Mouse (Mus musculus) lung, postnatal 4 days (tissue): ENCODE measurements around the gene Senp1.

Source experiments
- DNase-seq, 2 experiments: peaks; one replicate each; pipeline ENCODE4 v3.0.0; 2021

Gene Senp1

DNA sequence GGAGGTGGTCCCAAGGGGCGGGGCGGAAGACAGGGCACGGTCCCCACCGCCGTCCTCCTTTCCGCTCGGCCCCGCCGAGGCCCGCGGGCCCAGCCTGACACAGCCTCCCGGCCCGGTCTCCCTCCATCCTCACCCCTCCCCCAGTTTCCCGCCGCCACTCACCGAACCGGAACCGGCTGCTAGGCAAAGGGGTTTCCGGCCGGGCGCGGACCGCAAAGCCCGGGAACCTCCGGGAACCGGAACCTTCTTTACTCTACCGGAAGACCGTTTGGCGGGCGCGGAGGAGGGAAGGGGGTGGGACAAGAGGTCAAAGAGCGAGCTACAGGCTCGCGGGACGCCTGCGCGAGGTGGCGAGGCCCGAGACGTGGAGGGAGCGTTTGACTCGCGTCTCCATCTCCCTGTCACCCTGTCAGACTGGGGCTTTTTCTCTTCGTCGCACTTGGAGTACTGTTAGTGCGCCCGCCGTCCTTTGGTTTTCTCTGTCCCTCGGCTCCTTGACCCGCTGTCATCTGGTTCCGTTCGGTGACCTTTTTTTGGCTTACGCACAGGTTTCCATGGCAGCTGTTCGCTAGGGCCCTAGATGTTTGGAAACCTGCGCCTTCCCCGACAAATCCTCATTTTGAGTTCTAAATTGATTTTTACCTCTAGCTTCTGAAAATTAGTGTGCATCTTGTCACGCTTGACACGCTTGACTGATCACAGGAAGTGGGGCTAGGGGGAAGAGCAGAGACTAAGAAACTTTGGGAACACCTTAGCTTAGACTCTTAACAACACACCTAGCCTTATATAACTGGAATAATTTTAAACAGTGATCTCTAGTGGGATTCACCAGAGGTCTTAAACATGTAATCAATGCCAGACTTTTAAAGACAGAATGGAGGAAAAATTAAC is at the start of gene Senp1:
TSS of gene Senp1 (minus strand) at position 624 of the 891 bp plus-strand sequence.
- peak; percentile 93 to 94 for DNase-seq

DNA sequence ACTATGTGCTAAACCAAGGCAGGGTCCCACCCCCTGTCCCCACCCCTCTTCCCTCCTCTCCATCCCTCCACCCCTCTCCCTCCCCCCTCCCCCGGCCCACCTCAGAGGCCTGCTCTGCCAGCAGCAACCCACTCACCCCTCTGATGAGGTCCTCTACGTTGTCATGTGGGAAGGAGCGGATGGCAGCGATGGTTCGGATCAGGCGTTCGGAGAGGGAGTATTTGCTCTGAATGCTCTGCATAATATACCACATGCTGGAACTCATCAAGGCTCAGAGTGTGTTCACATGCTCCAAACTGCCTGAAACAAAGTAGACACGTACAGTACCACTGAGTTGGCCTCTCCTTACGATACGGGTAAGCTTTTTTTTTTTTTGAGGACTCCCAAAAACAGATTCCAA is 49.0 kb upstream of the Senp1 start:
- DNase-seq, result no peak

DNA sequence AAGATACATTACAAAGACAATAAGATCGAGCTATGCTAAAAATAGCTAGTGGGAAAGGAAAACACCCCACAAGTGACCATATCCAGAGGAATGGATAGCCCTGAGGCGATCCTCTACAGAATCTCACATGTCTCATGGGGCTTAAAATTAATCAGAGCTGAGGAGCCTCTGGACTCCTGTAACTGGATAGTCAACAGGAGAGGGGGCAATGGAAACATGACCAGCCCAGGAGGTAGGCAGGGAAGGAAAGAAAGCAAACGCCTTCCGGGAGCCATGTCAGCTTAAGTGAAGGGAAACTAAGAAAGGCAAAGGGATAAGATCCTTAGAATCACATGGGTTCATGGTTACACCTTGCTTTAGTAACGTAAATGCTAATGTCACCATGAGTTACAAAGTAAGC is 47.3 kb upstream of the Senp1 start:
- DNase-seq, result no peak

DNA sequence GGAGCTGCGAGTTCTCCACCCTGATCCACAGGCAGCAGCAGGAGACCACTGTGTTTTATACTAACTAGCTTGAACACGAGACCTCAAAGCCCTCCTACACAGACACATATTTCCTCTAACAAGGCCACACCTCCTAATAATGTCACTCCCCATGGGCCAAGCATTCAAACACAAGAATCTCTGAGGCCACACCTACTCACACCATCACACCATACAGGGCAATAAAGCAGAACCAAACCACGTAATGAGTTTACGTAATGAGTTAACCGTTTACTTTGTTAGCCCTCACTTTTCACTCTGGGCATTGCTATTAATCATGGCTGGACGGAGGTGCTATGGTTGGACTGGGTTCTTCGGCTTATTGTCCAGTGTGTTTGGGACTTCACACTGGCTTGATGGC is 46.2 kb upstream of the Senp1 start:
- DNase-seq, result no peak

DNA sequence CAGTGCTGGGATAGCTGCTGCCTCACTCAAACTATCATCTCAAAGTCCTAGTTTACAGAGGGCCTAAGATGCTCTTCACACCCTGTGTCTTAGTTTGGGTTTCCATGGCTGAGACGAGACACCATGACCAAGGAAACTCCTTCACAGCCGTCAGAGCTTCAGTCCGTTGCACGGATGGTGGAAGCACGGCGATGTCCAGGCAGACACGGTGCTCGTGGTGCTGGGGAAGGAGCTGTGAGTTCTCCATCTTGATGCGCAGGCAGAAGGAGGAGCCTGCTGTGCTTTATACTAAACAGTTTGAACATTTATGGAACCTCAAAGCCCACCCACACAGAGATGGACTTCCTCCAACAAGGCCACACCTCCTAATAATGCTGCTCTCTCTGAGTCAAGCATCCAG is 43.3 kb upstream of the Senp1 start:
- DNase-seq, result no peak

DNA sequence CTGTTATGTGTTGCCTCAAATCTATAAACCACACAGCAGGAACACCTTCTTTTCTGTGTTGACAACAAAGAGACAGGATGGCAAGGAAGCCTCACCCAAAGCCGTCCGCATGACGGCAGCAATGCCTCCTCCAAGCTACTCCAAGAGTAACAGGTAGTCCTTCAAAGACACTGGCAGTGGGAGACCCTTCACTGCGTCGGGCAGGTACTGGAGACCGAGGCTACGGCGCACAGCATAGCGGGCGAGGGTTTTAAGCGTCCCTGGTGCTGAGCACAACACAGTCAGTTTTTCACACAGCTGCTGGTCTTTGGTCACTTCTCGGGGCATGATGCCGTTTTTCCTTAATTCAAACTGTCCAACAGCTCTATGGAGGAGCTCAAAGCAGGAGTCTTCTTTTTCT is 42.1 kb upstream of the Senp1 start:
- DNase-seq, result no peak

DNA sequence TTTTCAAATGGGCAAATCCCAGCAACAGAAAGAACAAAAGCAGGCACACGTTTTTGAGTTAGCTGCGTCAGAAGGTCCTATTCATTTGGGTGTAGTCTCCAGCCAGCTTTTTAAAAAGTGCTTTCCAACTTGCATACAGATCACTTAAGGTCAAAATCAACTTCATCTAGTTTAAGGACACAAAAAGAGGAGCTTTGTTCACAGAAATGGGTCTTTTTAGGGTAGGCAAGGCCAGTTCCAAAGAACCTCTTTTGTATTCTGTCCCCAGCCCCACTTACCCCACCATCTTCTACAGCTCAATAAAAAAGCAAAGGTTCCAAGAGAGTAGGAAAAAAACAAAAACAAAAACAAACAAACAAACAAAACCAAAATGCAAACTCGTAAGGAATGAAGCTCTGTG is 41.1 kb upstream of the Senp1 start:
- DNase-seq, result no peak

DNA sequence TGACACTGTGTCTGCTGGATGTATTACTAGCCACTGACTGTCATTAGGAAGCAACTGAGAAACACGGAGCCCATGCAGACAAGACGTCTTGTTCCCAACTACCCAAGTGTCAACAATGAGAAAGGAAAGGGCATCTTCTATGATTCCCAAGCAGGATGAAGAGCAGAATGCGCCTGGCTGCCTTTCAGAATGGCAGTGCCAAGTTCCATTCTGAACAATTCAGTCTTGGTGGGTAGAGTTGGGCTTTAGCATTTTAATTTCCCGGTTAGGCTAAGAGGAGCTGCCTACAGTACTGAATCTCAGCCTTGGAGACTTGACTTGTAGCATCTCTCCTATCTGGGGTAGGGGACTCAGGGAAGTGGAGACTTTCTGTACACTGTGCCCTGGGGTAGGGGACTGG is 40.5 kb upstream of the Senp1 start:
- no peak for DNase-seq

DNA sequence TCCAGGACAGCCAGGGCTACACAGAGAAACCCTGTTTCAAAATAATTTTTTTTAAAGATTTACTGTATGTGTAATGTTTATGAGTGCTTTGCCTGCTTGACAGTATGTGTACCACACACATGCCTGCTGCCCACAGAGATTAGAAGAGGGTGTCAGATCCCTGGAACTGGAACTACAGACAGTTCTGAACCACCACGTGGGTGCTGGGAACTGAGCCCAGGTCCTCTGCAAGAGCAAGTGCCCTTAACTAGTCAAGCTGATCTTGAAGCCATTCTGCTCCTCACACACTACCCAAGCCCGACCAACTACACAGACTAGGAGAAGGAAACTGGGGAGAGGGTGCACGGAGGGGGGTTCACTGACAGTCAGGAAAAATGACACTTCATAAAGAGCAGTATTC is 39.9 kb upstream of the Senp1 start:
- no peak for DNase-seq

DNA sequence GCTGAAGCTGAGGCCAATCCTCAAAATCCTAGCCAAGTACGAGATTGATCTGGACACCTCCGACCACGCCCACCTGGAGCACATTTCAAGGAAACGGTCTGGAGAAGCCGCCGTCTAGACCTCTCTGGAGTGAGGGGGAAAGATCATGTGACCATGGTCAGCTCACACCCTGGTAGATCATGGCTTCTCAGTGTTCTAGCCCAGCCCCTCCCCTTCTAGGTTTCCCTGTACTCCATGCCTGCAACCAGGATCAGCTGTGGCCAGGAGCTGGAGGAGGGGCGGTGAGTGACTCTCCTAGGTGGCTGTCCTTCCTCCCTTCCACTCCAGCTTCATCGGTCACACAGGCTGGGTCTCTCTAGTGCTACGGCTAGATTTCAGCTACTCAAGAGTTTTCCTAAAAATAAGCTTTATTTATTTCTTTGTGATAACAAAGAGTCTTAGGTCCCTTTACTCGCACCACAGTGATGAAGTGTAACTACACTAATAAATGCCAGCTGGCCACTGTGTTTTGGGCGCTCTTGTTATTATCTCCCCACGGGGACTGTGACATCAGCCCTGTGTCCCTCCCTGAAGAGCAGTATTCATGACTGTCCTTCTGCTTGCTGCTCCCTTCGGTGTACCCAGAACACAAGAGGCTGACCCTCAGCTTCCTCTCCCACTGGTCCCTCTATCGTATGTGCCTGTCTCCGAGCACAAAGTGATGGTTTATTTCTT is 38.6 kb upstream of the Senp1 start:
- DNase-seq, result peak; percentile 17 to 67

DNA sequence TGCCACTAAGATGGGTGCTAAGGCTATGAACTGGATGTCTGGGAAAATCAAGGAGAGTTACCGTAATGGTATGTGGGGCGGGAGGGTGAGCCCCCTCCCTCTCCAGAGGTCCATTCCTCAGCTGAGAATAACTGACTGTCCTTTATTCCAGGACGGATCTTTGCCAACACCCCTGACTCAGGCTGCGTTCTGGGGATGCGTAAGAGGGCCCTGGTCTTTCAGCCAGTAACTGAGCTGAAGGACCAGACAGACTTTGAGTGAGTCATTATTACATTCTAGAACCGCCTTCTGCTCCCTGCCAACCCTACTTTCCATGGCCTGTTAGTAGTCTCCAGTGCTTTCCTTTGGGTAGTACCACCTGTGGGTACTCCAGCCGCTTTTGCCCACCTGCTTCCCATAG is 37.9 kb upstream of the Senp1 start:
- no peak for DNase-seq

DNA sequence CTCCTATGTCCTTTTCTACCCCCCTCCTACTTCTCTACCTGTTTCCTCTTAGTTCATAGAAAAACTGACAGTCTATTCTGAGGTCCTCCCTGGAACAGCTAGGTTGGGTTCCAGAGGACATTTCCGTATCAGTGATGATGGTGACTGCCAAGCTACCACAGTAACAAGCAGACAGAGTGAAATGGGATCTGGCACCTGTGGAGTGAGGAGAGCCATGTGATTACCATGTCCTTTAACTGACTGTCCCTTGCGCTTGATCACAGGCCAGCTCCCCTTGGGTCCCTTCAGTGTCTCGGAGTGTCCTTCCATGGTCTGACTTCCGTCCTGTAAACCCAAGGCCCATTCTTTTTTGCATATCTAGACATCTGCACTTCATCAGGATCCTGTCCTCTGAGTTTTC is 37.5 kb upstream of the Senp1 start:
- no peak for DNase-seq

DNA sequence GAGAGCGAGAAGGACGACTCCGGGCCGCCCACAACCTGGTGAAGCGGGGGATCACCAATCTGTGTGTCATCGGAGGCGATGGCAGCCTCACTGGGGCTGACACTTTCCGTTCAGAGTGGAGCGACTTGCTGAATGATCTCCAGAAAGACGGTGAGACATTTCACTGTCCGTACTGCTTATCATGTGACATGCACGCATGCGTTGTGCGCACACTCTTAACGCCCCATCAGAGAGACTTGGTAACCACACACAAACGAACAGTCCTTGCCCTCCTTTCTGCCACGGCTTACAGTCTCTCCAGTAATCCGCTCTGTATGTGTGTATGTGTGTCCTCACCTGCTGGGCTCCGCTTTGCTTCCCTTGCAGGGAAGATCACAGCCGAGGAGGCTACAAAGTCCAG is 27.3 kb upstream of the Senp1 start:
- DNase-seq, result no peak

DNA sequence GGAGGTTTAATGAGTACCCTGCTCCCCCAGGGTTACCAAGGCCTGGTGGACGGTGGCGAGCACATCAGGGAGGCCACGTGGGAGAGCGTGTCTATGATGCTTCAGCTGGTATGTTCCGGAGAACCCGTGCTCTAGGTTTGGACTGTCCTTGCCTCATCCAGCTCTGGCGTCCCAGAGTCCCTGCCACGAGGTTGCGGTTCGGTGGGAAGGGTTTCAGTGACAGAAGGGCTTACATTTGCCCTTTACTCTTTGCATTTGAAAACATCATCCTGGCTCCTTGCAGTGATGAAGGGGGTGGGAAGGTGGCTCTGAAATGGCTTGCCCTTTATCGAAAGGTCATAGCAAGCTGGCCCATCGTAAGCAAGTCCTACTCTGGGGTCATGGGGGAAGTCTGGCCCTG is 25.8 kb upstream of the Senp1 start:
- DNase-seq, result no peak

DNA sequence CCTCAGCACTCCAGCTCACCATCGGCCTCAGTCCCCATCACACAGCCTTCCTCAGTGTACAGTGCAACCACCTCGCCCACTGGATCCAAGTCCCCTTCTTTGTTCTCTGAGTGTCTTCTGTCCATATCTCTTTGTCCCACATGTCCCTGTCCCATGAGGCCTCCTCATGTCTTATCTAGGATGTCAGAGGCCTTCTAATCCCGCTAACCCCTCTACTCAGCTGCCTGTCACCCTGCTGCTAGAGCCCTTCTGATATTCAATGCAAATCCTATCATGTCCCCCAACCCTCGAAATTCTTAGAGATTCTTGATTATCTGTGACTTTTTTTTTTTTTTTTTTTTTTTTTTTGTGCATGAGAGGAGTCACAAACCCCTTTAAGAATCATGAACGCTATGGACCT is 22.7 kb upstream of the Senp1 start:
- no peak for DNase-seq

DNA sequence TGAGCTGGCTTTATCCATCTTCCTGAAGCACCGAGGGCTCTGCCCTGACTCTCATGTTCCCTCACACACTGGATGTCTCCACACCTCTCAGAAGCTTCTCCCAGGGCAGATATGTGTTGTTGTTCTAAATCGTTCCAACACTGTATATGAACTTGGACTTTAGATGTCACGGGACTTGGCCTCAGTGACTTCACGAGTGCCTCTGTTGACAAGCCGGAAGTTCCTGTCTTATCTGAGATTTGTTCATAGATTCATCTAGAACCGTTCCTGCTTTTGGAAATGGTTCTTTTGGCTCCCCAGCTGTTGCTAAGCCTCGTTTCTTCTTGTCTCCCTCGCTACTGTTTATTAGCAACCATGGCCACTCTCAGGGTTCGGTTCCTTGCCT is 22.2 kb upstream of the Senp1 start:
- no peak for DNase-seq

DNA sequence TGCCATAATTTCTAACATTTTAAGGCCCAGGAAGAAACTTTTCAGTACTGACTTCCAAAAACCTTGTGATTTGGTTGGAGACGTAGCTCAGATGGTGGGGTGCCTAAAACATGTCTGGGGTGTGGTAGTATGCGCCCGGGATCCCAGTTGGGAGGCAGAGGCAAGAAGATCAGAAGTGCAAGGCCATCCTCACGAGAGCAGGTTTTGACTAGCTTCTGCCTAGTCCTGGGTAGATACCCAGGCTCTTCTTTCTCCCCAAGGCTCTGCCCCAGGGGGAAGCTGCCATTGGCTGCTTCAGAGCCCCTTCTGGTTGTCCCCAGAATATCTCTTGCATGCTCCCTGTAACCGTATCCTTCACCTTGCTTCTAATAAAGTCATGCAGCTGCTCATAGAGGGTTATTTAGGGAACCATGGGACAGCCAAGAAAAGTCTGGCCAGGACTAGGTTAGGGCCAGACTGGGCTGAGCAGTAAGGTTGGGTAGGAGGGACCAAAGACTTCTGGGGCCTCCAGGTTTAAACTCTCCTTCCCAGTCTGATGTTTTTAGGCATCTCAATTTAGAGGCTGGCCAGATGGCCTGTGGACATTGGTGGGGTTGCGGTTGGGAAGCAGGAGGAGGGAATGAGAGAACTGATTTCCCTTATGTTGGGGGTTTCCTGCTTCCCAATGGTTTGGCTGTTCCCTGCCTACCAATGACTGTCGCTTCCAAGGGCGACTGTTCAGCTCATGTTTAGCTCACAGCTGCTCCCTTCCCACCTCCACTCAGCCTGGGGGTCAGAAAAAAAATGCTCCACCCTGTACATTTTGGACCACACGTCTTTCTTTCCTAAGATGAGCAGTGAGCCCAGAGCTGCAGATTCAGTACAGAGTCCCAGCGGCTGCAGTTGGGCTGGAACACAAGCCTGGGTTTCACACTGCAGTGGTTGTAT is 21.6 kb upstream of the Senp1 start:
- no peak for DNase-seq

DNA sequence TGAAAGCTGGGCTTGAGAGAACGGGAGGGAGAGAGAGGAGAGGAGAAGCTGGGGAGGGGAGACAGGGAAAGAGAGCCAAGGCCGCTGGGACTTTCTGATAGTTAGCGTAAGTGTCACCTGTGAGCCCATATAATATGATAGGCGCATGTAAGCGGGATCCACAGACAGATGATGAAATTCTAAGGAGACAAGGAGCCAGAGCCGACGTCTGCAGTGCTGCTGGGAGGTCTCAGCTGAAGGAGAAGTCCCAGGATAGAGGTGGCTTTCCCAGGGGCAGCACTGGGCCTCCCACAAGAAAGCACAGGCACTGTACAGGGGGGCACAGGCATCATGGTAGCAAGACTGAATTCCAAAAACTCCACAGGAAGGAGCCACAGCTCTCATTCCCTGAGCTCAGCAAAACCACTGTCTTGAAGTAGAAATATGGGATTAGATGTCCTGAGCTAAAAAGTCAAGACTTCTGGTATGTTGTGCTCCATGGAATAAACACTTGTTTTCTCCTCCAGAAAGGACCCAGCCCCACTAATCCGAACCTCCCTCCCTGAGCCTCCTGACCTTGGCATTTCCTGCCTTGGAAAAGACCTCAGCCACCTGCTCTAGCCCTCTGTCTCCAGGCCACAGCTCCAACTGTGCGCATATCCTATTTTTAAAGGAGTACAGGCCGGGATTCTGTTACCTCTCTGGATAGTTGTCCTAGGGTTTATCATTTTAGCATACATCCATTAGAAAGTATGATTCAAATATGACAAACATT is 20.7 kb upstream of the Senp1 start:
- no peak for DNase-seq

DNA sequence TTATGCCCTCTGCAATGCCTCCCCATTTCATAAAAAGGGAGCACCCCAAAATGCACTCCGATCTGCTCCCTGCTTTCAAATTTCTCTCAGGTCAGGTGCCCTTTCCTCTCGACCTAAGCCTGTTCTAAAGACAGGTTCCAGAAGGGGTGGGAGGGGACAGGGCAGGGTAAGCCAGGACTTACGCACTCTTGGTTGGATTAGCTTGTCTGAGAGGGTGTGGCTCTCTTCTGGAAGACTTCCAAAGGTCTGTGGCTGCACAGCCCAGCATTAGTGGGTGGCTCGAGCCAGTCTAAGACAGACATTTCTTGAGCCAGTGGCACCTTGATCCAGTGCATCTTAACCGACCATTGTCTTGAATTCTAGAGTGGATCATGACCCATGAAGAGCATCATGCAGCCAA is 18.2 kb upstream of the Senp1 start:
- DNase-seq, result no peak

DNA sequence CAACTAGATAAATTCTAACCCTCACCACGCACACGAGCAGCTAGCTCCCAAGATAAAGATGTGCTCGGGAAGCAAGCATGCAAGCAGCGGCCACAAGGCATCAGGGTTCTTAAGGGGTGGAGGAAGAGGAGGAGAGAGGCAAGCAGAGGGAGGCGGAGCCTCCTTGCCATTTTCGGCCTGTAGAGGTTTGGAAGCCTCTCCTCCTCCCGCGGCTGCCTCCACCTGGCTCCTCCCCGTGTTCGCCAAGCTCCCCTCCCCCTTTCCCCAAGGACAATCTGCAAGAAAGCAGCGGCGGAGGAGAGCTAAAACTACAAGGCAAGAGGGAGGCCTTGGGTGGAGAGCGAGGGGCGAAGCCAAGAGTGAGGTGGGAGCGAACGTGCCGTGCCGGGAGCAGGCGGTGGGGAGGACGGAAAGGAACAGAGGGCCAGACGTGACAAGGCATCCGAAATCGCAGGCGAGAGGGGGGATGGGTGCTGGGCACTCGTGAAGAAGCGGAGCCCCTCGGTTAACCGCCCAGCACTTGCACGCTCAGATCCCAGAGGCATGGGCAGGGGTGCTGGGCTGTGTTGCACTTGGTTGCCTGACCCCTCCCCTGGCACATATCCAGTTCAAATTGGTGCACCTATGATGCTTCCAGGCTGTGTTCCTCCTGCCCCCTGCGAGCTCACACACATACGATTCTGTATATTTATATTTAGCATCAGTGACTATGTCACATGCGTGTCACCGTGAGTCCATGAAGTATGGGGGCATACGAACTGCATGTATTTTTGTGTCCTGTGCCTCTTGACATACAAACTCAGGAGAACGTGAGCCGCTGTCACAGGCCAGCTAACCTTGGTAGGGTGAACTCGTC is 15.0 kb upstream of the Senp1 start:
- DNase-seq, result peak; percentile 83 to 87

DNA sequence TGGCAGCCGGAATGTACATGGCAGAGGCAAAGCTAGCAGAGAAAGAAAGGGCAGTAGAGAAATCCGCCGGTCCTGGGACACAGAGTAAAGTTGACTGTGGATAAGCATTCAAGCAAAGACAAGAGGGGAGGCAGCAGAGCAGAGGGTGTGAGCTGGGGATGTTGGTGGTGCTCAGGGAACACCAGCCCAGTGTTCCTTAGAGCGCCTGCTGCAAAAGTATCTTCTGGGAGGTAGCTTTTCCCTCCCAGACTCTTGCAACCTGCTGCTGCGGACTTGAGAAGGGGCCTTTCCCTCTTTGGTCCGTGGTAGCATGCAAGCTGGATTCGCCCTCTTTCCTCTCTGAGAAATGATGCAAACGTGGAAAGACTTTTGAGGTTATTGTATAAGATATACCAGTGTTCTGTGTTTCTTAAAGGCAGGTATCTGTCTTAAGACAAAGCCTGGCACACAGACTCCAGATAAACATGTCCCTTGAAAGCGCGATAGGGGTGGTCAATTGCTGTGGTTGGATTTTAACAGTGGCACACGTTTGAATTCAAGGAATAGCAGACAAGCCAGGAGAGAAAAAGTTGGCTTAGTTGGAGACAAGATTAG is 14.3 kb upstream of the Senp1 start:
- DNase-seq, result no peak
